Mouse (Mus musculus) midbrain, embryonic 13.5 days (tissue): ENCODE data around the gene Mucl3. TPM values are rescaled to one million over a fixed set of nuclear protein-coding genes. Genes with fewer than 3 reads are reported as not detected.

Experiments
- ATAC-seq: fragments of 200-750 bp; cut with Nextera tagmentation; 2 replicates; pipeline ENCODE4 v1.8.0; 2017; ENCODE audit warnings: mild to moderate bottlenecking, moderate TSS enrichment, moderate library complexity
- H3K27ac ChIP-seq: fragments of 300-500 bp; sonication (generic); 2 replicates; pipeline ENCODE4 v1.5.1; 2015; ENCODE audit warnings: inconsistent platforms, mild to moderate bottlenecking, moderate library complexity
- H3K27me3 ChIP-seq: fragments of 300-500 bp; sonication (generic); 2 replicates; pipeline ENCODE4 v1.6.1; 2015; ENCODE audit warnings: mild to moderate bottlenecking, inconsistent platforms
- H3K36me3 ChIP-seq: fragments of 300-500 bp; sonication (generic); 2 replicates; pipeline ENCODE4 v1.6.1; 2015; ENCODE audit warnings: mild to moderate bottlenecking, inconsistent platforms
- H3K4me1 ChIP-seq: fragments of 300-500 bp; sonication (generic); replicated peaks from 2 replicates; pipeline ENCODE4 v1.6.1; 2015; ENCODE audit warnings: inconsistent platforms
- H3K4me2 ChIP-seq: fragments of 300-500 bp; sonication (generic); replicated peaks from 2 replicates; pipeline ENCODE4 v1.6.1; 2015; ENCODE audit warnings: moderate library complexity, mild to moderate bottlenecking, inconsistent platforms
- H3K4me3 ChIP-seq: fragments of 300-500 bp; sonication (generic); replicated peaks from 2 replicates; pipeline ENCODE4 v1.5.1; 2015; ENCODE audit warnings: mild to moderate bottlenecking, inconsistent platforms
- H3K9ac ChIP-seq: fragments of 300-500 bp; sonication (generic); replicated peaks from 2 replicates; pipeline ENCODE4 v1.6.1; 2015; ENCODE audit warnings: mild to moderate bottlenecking, inconsistent platforms
- H3K9me3 ChIP-seq: fragments of 300-500 bp; sonication (generic); 2 replicates; pipeline ENCODE4 v1.6.1; 2016; ENCODE audit warnings: mild to moderate bottlenecking, inconsistent platforms
- WGBS: fragments of 180-500 bp; shearing (Covaris S2); methylation state at CpG from one replicate; pipeline ENCODE4 v1.1.7; 2015; 5-methylcytosine and 5-hydroxymethylcytosine counted together
- polyA plus RNA-seq: library from polyadenylated mRNA; unstranded; fragments of >200 nt; fragmentation: Nextera tagmentation; extraction: Ambion mirVana; gene quantifications from 2 replicates; pipeline ENCODE4 v1.2.1, GENCODE M21; 2015

The Mucl3 gene
- polyA plus RNA-seq, 1 experiment from 2014 or later = not detected

DNA sequence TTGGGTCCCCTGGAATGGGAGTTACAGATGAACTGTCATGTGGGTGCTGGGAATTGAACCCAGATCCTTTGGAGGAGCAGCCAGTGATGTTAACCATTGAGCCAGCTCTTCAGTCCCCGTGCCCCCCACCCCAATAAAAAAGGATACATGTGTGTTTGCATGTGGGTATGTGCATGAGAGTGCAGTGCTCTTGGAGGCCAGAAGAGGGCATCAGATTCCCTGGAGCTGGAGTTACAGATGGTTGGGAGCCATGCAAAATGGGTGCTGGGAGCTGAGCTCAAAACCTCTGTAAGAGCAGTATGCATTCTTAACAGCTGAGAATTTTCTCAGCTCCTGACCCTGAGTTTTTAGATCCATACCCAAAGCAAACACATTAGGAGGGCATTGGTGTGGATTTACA lies 56.2 kb downstream of the Mucl3 start:
- H3K9me3 ChIP-seq = no peaks in the 10 kb centered on the region
- 100% methylated on average over 1 of the region's 1 CpGs for WGBS
- ATAC-seq = no peak
- H3K27me3 ChIP-seq = peaks cover 11% of the 10 kb centered on the region
- no peak overlapping the region for H3K9ac ChIP-seq
- H3K4me2 ChIP-seq = no peak overlapping the region
- H3K27ac ChIP-seq = no peak overlapping the region
- no peaks in the 10 kb centered on the region for H3K36me3 ChIP-seq
- H3K4me3 ChIP-seq = no peak overlapping the region
- H3K4me1 ChIP-seq = peaks cover 11% of the 10 kb centered on the region; the same call in 1 of the 2 replicates

Other genes starting within 250 kb of the Mucl3 start
- gene H2-Q6, start 218.8 kb downstream of the Mucl3 start, polyA plus RNA-seq = 0.17 TPM in 2 replicates
- gene H2-Q7, start 204.5 kb downstream of the Mucl3 start, polyA plus RNA-seq = 2.5 TPM in 2 replicates
- gene H2-Q10, start 173.6 kb downstream of the Mucl3 start, polyA plus RNA-seq = 0.09 and 0.69 TPM in 2 replicates
- gene Pou5f1, start 137.7 kb downstream of the Mucl3 start, polyA plus RNA-seq = not detected in 2 replicates
- gene Tcf19, start 126.9 kb downstream of the Mucl3 start, polyA plus RNA-seq = 23.1 and 23.2 TPM in 2 replicates
- gene Cchcr1, start 126.6 kb downstream of the Mucl3 start, polyA plus RNA-seq = 6.5 and 8.4 TPM in 2 replicates
- 0.73 and 1.1 TPM in 2 replicates for gene Psors1c2, start 110.5 kb downstream of the Mucl3 start, polyA plus RNA-seq
- 0.06 and 0.11 TPM in 2 replicates for gene Cdsn, start 91.6 kb downstream of the Mucl3 start, polyA plus RNA-seq
- gene 2300002M23Rik, start 76.2 kb downstream of the Mucl3 start, polyA plus RNA-seq = not detected in 2 replicates
- not detected in 2 replicates for gene Sfta2, start 42.1 kb downstream of the Mucl3 start, polyA plus RNA-seq
- gene Gm9573, start 17.1 kb downstream of the Mucl3 start, polyA plus RNA-seq = not detected in 2 replicates
- 13.0 and 15.1 TPM in 2 replicates for gene Vars2, start 23.9 kb upstream of the Mucl3 start, polyA plus RNA-seq
- gene Gtf2h4, start 30.0 kb upstream of the Mucl3 start, polyA plus RNA-seq = 31.5 and 32.0 TPM in 2 replicates
- gene Ddr1, start 60.9 kb upstream of the Mucl3 start, polyA plus RNA-seq = 163 and 187 TPM in 2 replicates
- gene Ier3, start 178.0 kb upstream of the Mucl3 start, polyA plus RNA-seq = 6.7 and 7.1 TPM in 2 replicates
- gene Flot1, start 179.5 kb upstream of the Mucl3 start, polyA plus RNA-seq = 59.6 and 67.4 TPM in 2 replicates
- 1,832 and 1,895 TPM in 2 replicates for gene Tubb5, start 194.6 kb upstream of the Mucl3 start, polyA plus RNA-seq
- 10.3 and 12.7 TPM in 2 replicates for gene Mdc1, start 197.8 kb upstream of the Mucl3 start, polyA plus RNA-seq
- gene Nrm, start 217.6 kb upstream of the Mucl3 start, polyA plus RNA-seq = 28.9 and 33.2 TPM in 2 replicates
- 23.8 and 27.4 TPM in 2 replicates for gene Ppp1r18, start 221.9 kb upstream of the Mucl3 start, polyA plus RNA-seq
- gene Dhx16, start 236.1 kb upstream of the Mucl3 start, polyA plus RNA-seq = 34.3 and 37.3 TPM in 2 replicates